Mouse (Mus musculus): ENCODE measurements around the gene Borcs6.

GRCm38 (mm10) chr11:69108223-69108622 is 48.7 kb downstream of the Borcs6 start:
- no peak for TF ChIP-seq CTCF (IDR thresholded peaks at IDR 0.05)
- no peak for TF ChIP-seq EP300 (IDR thresholded peaks at IDR 0.05)

All from lung, postnatal 0 days (tissue).